Mouse (Mus musculus) hindbrain, embryonic 14.5 days (tissue): ENCODE measurements around the gene Gatad1. TPM values are rescaled to one million over a fixed set of nuclear protein-coding genes. Genes with fewer than 3 reads are reported as not detected.

ENCODE experiments used
- ATAC-seq: fragments of 200-750 bp; cut with Nextera tagmentation; 2 replicates; pipeline ENCODE4 v1.8.0; 2017; ENCODE audit warnings: moderate number of reproducible peaks, mild to moderate bottlenecking, moderate TSS enrichment, moderate library complexity; ENCODE audit not compliant: low FRiP score
- DNase-seq: peaks from one replicate; pipeline ENCODE4 v3.0.0-alpha.2; 2015; ENCODE audit warnings: low spot score
- H3K27ac ChIP-seq: fragments of 300-500 bp; sonication (generic); 2 replicates; pipeline ENCODE4 v1.5.1; 2014; ENCODE audit warnings: mild to moderate bottlenecking, moderate library complexity
- H3K27me3 ChIP-seq: fragments of 300-500 bp; sonication (generic); 2 replicates; pipeline ENCODE4 v1.6.1; 2014; ENCODE audit warnings: mild to moderate bottlenecking, low read length, mixed read lengths; ENCODE audit not compliant: control insufficient read depth, insufficient read depth
- H3K36me3 ChIP-seq: fragments of 300-500 bp; sonication (generic); replicated peaks from 2 replicates; pipeline ENCODE4 v1.6.1; 2014; ENCODE audit not compliant: control insufficient read depth, insufficient read depth
- H3K4me1 ChIP-seq: fragments of 300-500 bp; sonication (generic); replicated peaks from 2 replicates; pipeline ENCODE4 v1.6.1; 2014; ENCODE audit warnings: antibody characterized with exemption, low read length, mixed read lengths; ENCODE audit not compliant: control insufficient read depth, insufficient read depth
- H3K4me2 ChIP-seq: fragments of 300-500 bp; sonication (generic); replicated peaks from 2 replicates; pipeline ENCODE4 v1.6.1; 2014; ENCODE audit warnings: mild to moderate bottlenecking, moderate library complexity
- H3K4me3 ChIP-seq: fragments of 300-500 bp; sonication (generic); replicated peaks from 2 replicates; pipeline ENCODE4 v1.5.1; 2014; ENCODE audit warnings: mild to moderate bottlenecking, low read length
- H3K9ac ChIP-seq: fragments of 300-500 bp; sonication (generic); 2 replicates; pipeline ENCODE4 v1.6.1; 2014
- H3K9me3 ChIP-seq: fragments of 300-500 bp; sonication (generic); 2 replicates; pipeline ENCODE4 v1.6.1; 2016; ENCODE audit warnings: low read length; ENCODE audit not compliant: control insufficient read depth
- WGBS: fragments of 180-500 bp; shearing (Covaris S2); extraction: QIAGEN DNeasy Blood & Tissue Kit; methylation state at CpG from one replicate; pipeline ENCODE4 v1.1.7; 2014; 5-methylcytosine and 5-hydroxymethylcytosine counted together
- polyA plus RNA-seq: library from polyadenylated mRNA; unstranded; fragments of >200 nt; fragmentation: Nextera tagmentation; extraction: Ambion mirVana; gene quantifications from 2 replicates; pipeline ENCODE4 v1.2.1, GENCODE M21; 2014

Gatad1 gene
- polyA plus RNA-seq, 1 experiment from 2014 or later = 77.4 TPM

DNA sequence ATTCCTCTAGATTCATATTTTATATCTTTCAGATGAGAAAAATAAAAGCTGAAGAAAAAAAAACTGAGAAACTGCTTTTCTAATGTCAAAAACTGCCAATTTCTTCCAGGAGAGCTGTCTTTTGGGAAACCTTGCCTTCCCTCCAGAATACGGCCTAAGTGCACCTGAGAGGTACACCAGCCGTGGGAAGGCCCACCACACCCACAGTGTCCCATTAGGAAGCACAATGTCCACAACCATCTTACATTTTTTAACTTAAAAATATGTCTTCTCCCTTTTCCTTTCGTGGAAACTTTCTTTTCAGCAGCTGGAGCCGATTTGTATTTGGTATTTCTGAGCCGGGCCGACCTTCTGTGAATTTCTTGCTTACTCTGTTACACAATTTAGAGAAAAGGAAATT lies 10.4 kb downstream of the Gatad1 start:
- Histone ChIP-seq H3K9me3 (no peaks in the 10 kb centered on the region), H3K4me3 (peak overlapping the region; percentile 99), H3K27me3 (no peaks in the 10 kb centered on the region), H3K4me1 (peaks cover 13% of the 10 kb centered on the region), H3K27ac (no peak overlapping the region), H3K36me3 (peaks cover 38% of the 10 kb centered on the region), H3K9ac (peak overlapping the region; percentile 90), H3K4me2 (peak overlapping the region; percentile 62)
- 35% methylated on average over 6 of the region's 6 CpGs for WGBS
- ATAC-seq (no peak), DNase-seq (no peak)

DNA sequence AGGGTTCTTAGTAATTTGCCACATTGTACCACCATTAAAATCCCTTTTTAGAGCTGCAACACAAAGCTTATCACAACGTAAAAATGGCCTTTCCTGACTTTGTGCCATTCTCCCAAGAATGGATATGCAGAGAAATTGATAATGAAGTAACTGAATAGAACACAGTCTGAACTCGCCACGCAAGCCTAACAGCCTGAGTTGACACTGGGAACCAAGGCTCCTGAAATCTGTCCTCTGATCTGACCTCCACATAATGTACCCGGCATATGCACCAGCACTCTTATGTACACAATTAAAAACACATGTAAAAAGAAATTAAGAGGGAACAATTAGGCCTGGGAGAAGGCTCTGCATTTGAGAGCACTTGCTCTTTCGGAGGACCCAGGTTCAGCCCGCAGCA lies 11.7 kb downstream of the Gatad1 start:
- ATAC-seq (no peak), DNase-seq (no peak)
- no peak overlapping the region for H3K4me2 ChIP-seq
- H3K27me3 ChIP-seq = no peaks in the 10 kb centered on the region
- 88% methylated on average over 6 of the region's 6 CpGs for WGBS
- H3K4me1 ChIP-seq = peaks cover 13% of the 10 kb centered on the region
- H3K27ac ChIP-seq = no peak overlapping the region
- no peaks in the 10 kb centered on the region for H3K9me3 ChIP-seq
- H3K9ac ChIP-seq = no peak overlapping the region
- peaks cover 49% of the 10 kb centered on the region for H3K36me3 ChIP-seq
- no peak overlapping the region for H3K4me3 ChIP-seq

DNA sequence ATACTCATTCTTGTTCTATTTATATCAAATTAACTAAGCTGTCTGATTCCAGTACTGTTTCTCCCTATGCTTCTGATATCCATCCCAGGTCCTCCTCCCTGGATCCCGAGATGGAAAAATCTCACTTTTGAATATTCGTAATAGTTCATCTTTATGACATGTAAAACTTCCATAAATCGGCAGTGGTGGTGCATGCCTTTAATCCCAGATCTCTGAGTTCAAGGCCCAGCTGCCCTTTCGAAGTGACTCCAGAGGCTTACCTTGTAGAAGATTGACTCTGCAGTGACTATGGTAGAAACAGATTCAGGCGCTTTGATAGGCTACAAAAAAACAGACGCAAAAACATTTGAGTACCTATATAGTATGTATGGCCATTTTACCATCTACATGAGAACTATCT lies 12.4 kb downstream of the Gatad1 start:
- Histone ChIP-seq H3K9ac (no peak overlapping the region), H3K36me3 (peaks cover 53% of the 10 kb centered on the region), H3K4me2 (no peak overlapping the region), H3K9me3 (no peaks in the 10 kb centered on the region), H3K4me1 (peaks cover 13% of the 10 kb centered on the region), H3K27me3 (no peaks in the 10 kb centered on the region), H3K27ac (no peak overlapping the region), H3K4me3 (no peak overlapping the region)
- ATAC-seq (no peak), DNase-seq (no peak)
- 96% methylated on average over 6 of the region's 6 CpGs for WGBS

DNA sequence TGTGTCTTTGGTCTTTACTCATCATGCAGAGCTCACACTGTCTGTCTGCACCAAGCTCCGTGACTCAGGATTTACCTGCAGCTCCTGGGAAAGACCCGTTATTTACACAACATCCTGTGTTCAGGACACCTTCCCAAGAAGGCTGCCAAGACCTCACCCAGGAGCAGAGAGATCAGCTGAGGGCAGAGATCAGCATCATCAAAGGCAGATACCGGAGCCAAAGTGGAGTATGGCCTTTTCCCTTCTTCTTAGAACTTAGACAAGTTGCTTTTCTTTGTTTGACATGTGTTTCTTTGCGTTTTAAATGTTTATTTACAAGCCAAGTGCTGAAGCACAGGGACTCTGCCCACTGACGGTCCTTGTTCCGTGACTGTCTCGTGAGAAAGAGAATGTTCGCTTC lies 21.7 kb downstream of the Gatad1 start:
- ATAC-seq = no peak
- no peaks in the 10 kb centered on the region for H3K9me3 ChIP-seq
- no peak overlapping the region for H3K27ac ChIP-seq
- WGBS = 93% methylated on average over 8 of the region's 8 CpGs
- no peak overlapping the region for H3K9ac ChIP-seq
- no peaks in the 10 kb centered on the region for H3K27me3 ChIP-seq
- H3K36me3 ChIP-seq = peaks cover 66% of the 10 kb centered on the region
- DNase-seq = no peak
- no peaks in the 10 kb centered on the region for H3K4me1 ChIP-seq
- no peak overlapping the region for H3K4me3 ChIP-seq
- no peak overlapping the region for H3K4me2 ChIP-seq

DNA sequence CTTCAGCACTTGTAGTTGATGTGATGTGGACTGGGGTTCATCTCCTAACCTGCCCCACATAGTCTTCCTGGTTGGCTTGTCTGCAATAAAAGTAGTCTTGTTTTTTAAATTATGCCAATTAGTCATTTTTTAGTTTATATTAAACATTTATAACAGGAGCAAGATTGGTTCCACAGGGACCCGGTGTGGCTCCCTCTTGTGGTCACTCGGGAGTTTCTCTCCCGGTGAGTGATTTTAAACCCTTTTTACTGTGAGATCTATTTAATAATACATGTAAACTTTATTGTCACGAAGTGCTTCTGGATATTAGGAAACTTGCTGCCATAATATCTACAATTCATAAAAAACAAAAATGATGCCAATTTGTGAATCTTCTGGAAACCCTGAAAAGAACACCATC lies 23.0 kb downstream of the Gatad1 start:
- H3K4me1 ChIP-seq = no peaks in the 10 kb centered on the region
- H3K4me3 ChIP-seq = no peak overlapping the region
- H3K9ac ChIP-seq = no peak overlapping the region
- no peak overlapping the region for H3K27ac ChIP-seq
- H3K9me3 ChIP-seq = no peaks in the 10 kb centered on the region
- no peak for DNase-seq
- peaks cover 67% of the 10 kb centered on the region for H3K36me3 ChIP-seq
- H3K4me2 ChIP-seq = no peak overlapping the region
- no peaks in the 10 kb centered on the region for H3K27me3 ChIP-seq
- WGBS = 76% methylated on average over 4 of the region's 4 CpGs
- no peak for ATAC-seq

DNA sequence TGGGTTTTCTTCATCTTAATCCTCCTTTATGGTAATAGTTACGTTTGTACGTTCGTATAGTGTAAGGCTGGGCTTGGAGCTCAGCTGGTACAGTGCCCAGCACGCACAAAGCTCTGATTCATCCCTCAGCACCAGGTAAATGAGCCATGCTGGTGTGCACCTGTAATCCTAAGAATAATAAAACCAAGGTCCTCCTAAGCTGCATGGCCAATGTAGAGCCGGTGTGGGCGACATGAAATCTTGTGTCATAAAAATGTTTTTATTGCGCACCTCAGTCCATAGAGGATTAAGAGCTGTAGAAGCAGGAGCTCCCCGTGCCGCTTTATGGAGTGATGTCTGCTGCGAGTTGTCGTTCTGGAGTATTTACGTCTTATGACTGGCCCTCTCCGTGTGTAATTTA lies 23.7 kb downstream of the Gatad1 start:
- Histone ChIP-seq H3K27ac (no peak overlapping the region), H3K4me2 (no peak overlapping the region), H3K27me3 (no peaks in the 10 kb centered on the region), H3K36me3 (peaks cover 68% of the 10 kb centered on the region), H3K9ac (no peak overlapping the region), H3K9me3 (no peaks in the 10 kb centered on the region), H3K4me3 (no peak overlapping the region), H3K4me1 (no peaks in the 10 kb centered on the region)
- no peak for ATAC-seq
- DNase-seq = no peak
- WGBS = 96% methylated on average over 13 of the region's 13 CpGs

DNA sequence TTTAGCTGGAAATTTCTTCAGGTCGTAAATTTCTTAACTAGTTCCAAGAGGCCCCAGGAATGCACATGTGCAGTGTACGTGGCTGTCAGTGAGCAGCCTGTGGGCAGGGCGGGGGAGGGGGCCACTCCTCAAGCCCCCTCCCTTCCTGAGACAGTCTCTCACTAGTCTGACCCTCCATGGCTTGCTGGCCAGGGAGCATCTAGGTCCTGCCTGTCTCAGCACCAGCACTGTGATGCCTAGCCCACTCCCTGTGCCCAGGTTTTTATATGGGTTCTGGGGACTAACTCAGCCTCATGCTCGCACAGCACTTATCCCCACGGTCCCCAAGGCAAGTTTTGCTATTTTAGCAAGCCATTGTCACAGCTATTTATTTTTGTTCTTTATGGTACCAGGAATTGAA lies 24.7 kb downstream of the Gatad1 start:
- Histone ChIP-seq H3K4me1 (no peaks in the 10 kb centered on the region), H3K4me2 (no peak overlapping the region), H3K36me3 (peaks cover 67% of the 10 kb centered on the region), H3K9ac (no peak overlapping the region), H3K27me3 (no peaks in the 10 kb centered on the region), H3K27ac (no peak overlapping the region), H3K4me3 (no peak overlapping the region), H3K9me3 (no peaks in the 10 kb centered on the region)
- no peak for DNase-seq
- ATAC-seq = peak; percentile 43; the same call in 1 of the 2 replicates
- 81% methylated on average over 5 of the region's 5 CpGs for WGBS

DNA sequence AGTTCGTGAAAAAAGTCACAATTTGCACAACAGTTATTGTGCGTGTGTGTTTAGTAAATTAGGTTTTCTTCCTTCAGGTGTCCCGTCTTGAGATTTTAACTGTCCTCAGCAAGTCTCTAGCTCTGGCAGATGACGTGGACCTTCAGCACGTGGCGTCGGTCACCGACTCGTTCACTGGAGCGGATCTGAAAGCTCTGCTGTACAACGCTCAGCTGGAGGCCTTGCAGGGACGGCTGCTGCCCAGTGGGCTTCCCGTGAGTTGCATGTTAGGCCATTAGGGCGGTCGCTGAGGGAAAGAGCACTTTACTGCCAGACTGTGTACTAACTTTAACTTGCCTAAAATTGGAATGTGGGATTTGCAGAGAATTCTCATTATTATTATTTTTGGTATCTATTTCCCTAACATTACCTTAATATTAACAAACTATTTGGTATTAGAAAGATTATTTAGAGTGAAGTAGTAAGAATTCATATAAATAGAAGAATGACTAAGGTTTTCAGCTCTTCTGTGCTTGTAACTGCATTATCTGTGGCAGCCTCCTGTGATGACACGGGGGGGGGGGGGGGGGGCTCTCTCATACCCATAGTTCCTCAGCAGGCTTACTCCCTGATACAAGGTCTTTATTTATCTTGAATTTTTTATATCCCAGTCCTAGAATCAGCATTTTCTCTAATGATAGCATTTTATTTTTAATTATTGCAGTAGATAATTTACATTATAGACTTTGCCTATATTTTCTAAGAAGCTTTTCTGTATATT lies 25.3 kb downstream of the Gatad1 start:
- Histone ChIP-seq H3K27me3 (no peaks in the 10 kb centered on the region), H3K27ac (no peak overlapping the region), H3K4me2 (no peak overlapping the region), H3K9ac (no peak overlapping the region), H3K9me3 (no peaks in the 10 kb centered on the region), H3K4me3 (no peak overlapping the region), H3K4me1 (no peaks in the 10 kb centered on the region), H3K36me3 (peaks cover 68% of the 10 kb centered on the region)
- DNase-seq (no peak), ATAC-seq (no peak)
- 55% methylated on average over 16 of the region's 16 CpGs for WGBS

DNA sequence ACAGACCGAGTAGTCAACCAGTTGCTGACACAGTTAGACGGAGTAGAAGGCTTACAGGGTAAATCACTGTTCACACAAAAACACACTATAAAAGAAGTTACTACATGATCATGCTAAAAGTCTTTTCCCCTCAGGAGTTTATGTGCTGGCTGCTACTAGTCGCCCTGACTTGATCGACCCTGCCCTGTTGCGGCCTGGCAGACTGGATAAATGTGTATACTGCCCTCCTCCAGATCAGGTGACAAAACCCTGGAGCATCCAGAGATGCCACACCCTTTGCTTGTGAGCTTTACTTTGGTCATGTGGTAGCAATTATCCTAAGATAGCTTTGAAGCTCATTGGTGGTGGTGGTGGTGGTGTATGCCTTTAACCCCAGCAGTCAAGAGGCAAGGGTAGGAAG lies 26.9 kb downstream of the Gatad1 start:
- H3K9me3 ChIP-seq = no peaks in the 10 kb centered on the region
- H3K4me3 ChIP-seq = no peak overlapping the region
- no peaks in the 10 kb centered on the region for H3K4me1 ChIP-seq
- peaks cover 70% of the 10 kb centered on the region for H3K36me3 ChIP-seq
- no peaks in the 10 kb centered on the region for H3K27me3 ChIP-seq
- H3K4me2 ChIP-seq = no peak overlapping the region
- H3K9ac ChIP-seq = no peak overlapping the region
- DNase-seq (no peak), ATAC-seq (no peak)
- no peak overlapping the region for H3K27ac ChIP-seq
- WGBS = 93% methylated on average over 5 of the region's 5 CpGs

DNA sequence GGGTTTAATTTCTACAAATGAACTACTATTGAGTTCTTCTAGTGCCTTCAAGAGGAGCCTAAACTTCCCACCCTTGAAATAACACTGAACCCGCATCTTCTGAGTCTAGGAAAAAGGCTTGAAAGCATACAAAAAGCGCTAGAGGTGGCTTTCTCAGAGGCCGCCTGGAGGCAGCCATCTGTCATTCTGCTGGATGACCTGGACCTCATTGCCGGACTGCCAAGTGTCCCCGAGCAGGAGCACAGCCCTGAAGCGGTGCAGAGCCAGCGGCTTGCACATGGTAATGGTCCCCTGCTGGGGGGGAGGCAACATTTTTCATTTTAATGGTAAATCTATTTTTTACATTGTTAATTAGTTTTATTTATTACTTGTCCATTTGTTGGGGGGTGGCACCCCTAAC lies 36.5 kb downstream of the Gatad1 start:
- no peak overlapping the region for H3K9ac ChIP-seq
- no peaks in the 10 kb centered on the region for H3K9me3 ChIP-seq
- no peaks in the 10 kb centered on the region for H3K27me3 ChIP-seq
- no peak overlapping the region for H3K4me3 ChIP-seq
- no peak for ATAC-seq
- DNase-seq = no peak
- no peak overlapping the region for H3K4me2 ChIP-seq
- H3K36me3 ChIP-seq = peaks cover 87% of the 10 kb centered on the region
- H3K4me1 ChIP-seq = no peaks in the 10 kb centered on the region
- 81% methylated on average over 7 of the region's 7 CpGs for WGBS
- H3K27ac ChIP-seq = no peak overlapping the region
